Mouse (Mus musculus) testis, adult 10 weeks (tissue): Measurements from ENCODE around the gene Shcbp1. TPM values are rescaled to one million over a fixed set of nuclear protein-coding genes. Genes with fewer than 3 reads are reported as not detected.

Experiments
- polyA plus RNA-seq: library from polyadenylated mRNA; stranded (reverse); fragments of 350-450 nt; fragmentation: Illumina TruSeq; extraction: RNeasy Lipid Tissue Mini Kit (QIAGEN cat#74804); gene quantifications from one replicate; pipeline ENCODE4 v1.2.3, GENCODE M21; 2014; ENCODE audit warnings: low read depth, low replicate concordance

The Shcbp1 gene
- polyA plus RNA-seq, result 154 TPM

GRCm38 (mm10) chr8:4779254-4780055, at the start of gene Shcbp1:
TSS of gene Shcbp1 (minus strand) at chr8:4779567.

Other genes with a start within 250 kb of the Shcbp1 start
- 25.6 TPM for gene Zfp958, start 166.4 kb downstream of the Shcbp1 start, polyA plus RNA-seq